Mouse (Mus musculus): Measurements from ENCODE around the gene Igsf8.

DNA sequence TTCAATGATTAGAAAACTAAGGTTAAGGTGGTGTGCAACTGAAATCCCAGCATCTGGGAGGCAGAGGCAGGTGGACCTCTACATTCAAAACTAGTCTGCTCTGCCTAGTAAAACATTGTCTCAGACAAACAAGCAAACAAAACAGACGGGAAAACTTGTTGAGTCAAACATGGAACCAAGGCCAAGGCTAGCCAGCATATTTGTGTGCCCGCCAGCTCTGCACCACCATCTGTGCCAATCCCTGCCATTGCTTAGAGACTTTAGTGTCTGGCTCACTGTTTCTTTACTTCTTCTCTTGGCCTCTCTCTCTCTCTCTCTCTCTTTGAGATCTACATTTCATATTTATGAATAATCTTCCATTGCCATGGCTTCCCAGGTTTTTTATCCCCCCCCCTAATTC, 33.2 kb upstream of the Igsf8 start:
- TF ChIP-seq CTCF (IDR thresholded peaks at IDR 0.05; ENCODE audit: extremely low read depth, insufficient read depth, insufficient read length, insufficient replicate concordance) = no peak
- TF ChIP-seq POLR2A (IDR thresholded peaks at IDR 0.05; ENCODE audit: low read depth, low read length) = no peak
